Mouse (Mus musculus) ES-E14 (cell line): ENCODE data around the gene Klf12.

Experiments used
- CHD2 ChIP-seq: IDR thresholded peaks from 2 replicates; pipeline ENCODE4 v1.6.1; 2014; ENCODE audit warnings: mild to moderate bottlenecking, low read depth, low read length, inconsistent platforms
- HCFC1 ChIP-seq: IDR thresholded peaks from 2 replicates; pipeline ENCODE4 v1.6.1; 2012; ENCODE audit warnings: low read length, inconsistent platforms, borderline replicate concordance; ENCODE audit not compliant: insufficient read depth
- MAFK ChIP-seq: IDR thresholded peaks from 2 replicates; pipeline ENCODE4 v1.6.1; 2014; ENCODE audit warnings: mild to moderate bottlenecking, low read depth, low read length, inconsistent platforms; ENCODE audit not compliant: insufficient read depth
- ZC3H11A ChIP-seq: IDR thresholded peaks from 2 replicates; pipeline ENCODE4 v1.6.1; 2012; ENCODE audit warnings: low read depth, mild to moderate bottlenecking, inconsistent platforms, low read length, borderline replicate concordance
- ZNF384 ChIP-seq: IDR thresholded peaks from 2 replicates; pipeline ENCODE4 v1.6.1; 2012; ENCODE audit warnings: low read depth, low read length, inconsistent platforms

DNA sequence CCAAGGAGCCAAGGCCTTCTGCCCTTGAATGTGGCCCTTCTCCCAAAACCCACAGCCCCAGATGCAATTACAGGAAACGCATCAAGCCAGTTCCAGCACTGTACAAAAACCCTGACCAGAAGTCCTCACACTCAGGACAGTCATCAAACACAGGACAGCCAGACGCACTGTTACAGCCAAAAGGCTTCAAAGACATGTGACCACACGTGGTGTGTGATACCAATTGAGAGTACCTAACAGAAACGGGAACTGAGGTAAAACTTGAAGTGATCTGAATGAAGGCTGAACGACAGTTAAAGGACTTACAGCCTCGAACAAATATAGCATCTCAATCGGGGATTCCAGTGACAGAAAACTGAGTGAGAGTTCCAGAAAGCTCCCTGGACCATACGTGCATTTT lies 87.3 kb downstream of the Klf12 start:
- TF ChIP-seq ZC3H11A: no peak
- no peak for TF ChIP-seq MAFK
- no peak for TF ChIP-seq ZNF384
- TF ChIP-seq CHD2: no peak
- TF ChIP-seq HCFC1: no peak
